Mouse (Mus musculus) megakaryocyte, adult 5-6 weeks (primary cell): ENCODE measurements around the gene Wfdc11. TPM values are rescaled to one million over a fixed set of nuclear protein-coding genes. Genes with fewer than 3 reads are reported as not detected.
"Not testable (repeated sequence)": the region's sequence is repeated elsewhere in the genome, so short reads cannot be mapped to it uniquely, and the experiment has no call there.

Experiments
- ATAC-seq: 2 replicates; pipeline ENCODE4 v1.8.0; 2016; ENCODE audit warnings: mild to moderate bottlenecking, inconsistent platforms; ENCODE audit not compliant: poor library complexity, severe bottlenecking
- total RNA-seq, 2 experiments: library from RNA; stranded (forward) in 1 of 2; stranded (reverse) in 1 of 2; fragments of 153-499, 151-499 nt in 1 of 2; fragments of 221-1000, 200-1000 nt in 1 of 2; gene quantifications; 2 replicates each; pipeline versions ENCODE4 v1.2.3 to v1.2.4; 2015 to 2017

Gene Wfdc11
- total RNA-seq (2015): not detected in 2 replicates
- total RNA-seq (2017): not detected in 2 replicates

DNA sequence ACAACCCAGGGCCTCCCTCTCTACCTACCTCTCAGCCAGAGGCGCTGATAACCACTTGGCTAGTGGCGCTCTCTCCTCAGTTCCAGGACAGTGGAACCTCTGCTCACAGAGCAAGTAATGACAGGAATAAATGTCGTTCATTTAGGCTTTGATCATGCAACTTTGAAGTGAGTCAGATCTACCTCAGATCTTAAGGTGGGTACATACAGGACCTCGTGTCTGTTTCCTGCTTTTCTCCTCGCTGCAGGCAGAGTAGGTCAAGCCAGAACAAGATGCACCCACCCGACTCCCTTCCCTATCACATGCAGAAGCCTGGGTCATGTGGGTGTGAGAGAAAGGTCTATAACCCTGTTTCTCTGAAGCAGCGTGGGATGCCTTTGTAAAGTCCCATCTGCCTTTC, at the start of gene Wfdc11:
TSS of gene Wfdc11 (minus strand) at position 101 of the 400 bp plus-strand sequence.
- no peak for ATAC-seq

DNA sequence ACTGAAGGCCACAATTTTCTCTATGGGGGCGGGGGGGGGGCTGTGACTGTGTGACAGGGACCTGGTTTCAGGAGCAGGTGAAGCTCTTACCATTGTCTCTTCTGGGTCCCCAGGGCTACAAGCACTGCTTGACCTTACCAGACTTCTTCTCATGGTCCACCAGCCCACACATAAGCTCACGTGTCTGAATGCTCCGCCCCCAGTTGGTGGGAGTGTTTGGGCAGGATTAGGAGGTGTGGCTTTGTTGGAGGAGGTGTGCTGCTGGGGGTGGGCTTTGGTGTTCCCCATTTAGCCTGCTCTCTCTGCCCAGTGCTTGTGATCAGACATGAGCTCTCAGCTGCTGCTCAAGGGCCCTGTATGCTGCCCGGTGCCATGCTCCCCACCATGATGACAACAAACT, 49.4 kb upstream of the Wfdc11 start:
- ATAC-seq: no peak

DNA sequence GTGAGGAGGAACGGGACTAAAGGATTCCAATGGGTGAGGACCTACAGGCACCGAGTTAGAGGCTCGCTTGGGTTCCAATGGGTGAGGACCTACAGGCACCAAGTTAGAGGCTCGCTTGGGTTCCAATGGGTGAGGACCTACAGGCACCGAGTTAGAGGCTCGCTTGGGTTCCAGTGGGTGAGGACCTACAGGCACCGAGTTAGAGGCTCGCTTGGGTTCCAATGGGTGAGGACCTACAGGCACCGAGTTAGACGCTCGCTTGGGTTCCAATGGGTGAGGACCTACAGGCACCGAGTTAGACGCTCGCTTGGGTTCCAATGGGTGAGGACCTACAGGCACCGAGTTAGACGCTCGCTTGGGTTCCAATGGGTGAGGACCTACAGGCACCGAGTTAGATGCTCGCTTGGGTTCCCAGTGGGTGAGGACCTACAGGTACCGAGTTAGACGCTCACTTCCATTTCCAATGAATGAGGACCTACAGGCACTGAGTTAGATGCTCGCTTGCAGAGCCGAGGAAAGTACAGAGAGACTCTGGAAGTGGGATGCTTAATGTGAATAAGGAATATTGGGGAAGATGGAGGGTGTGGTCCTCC, 42.4 kb upstream of the Wfdc11 start:
- not testable (repeated sequence) for ATAC-seq

DNA sequence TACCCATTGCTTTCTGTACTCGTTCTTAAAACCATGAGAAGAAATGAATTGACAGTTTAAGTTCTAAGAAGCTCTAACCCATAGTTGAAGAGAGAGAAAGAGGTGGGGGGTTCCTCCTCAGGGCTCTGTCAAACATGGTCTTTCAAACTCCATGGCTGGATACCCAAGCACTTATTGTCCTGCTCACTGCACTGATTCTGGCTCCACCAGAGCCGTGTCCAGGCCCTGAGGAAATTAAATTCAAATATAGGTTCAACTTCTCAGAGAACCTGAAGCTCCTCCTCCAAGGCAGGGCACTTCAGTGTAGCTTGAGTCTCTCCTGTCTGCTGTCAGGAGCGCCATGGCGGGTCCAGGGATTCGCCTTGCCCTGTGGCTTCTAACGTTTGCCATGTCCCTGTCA, 41.1 kb upstream of the Wfdc11 start, which contains the start of gene Spint5:
TSS of gene Spint5 (plus strand) at position 301 of the 400 bp plus-strand sequence.
- ATAC-seq: no peak

- no peak for ATAC-seq
Observed at GRCm38 (mm10) chr2:164705991-164706390, 32.1 kb upstream of the Wfdc11 start.

DNA sequence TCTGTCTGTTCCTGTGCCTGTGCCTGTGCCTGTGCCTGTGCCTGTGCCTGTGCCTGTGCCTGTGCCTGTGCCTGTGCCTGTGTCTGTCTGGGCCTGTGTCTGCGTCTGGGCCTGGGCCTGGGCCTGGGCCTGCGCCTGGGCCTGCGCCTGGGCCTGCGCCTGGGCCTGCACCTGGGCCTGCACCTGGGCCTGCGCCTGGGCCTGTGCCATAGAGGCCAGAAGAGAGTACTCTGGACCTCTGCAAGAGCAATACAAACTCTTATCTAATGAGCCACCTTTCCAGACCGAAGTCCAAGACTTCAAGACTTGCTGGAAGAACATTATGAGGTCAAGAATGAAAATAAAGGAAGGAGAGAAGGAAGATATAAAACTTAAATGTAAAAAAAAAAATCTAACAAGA, 31.4 kb upstream of the Wfdc11 start:
- ATAC-seq: no peak

DNA sequence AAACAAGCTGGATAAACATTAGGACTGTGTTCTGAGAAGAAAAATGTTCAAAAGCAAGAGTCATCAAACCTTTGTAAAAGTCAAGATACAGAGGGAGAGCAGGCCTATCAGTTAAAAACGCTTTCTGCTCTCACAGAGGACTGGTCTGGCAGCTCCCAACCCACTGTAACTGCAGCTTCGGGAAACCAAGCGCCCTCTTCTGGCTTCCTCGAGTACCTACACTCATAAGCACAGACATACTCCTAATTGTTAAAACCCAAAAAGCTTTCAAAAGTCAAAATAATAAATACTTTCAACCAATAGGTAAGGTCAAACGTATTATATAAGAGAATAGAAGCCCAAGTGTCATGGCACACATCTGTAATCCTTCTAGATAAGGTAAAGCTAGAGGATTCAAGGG, 30.3 kb upstream of the Wfdc11 start:
- no peak for ATAC-seq

DNA sequence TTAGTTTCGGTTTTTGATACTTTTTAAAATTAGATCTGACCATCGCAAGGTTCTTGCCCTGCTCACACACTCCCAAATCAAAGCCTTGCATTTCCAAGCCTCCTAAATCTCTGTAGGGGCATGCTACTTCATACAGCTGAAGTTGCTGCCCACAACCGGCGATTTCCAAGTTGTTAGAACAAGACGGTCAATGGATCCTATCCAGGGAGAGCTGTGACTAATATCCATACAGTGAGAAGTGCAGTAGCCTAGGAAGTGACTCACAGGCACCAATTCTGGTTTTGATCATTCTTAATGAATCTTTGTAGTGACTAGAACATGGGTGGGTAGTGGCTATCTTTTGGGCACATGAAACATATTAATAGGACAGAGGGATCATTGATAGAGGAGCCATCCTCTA, 27.9 kb upstream of the Wfdc11 start:
- no peak for ATAC-seq

- ATAC-seq: no peak
Observed at GRCm38 (mm10) chr2:164700959-164701358, 27.1 kb upstream of the Wfdc11 start.

GRCm38 (mm10) chr2:164698201-164698600, 24.3 kb upstream of the Wfdc11 start, which contains the start of gene Spint4:
Spint4 (plus strand) TSS chr2:164698501.
- ATAC-seq: no peak

DNA sequence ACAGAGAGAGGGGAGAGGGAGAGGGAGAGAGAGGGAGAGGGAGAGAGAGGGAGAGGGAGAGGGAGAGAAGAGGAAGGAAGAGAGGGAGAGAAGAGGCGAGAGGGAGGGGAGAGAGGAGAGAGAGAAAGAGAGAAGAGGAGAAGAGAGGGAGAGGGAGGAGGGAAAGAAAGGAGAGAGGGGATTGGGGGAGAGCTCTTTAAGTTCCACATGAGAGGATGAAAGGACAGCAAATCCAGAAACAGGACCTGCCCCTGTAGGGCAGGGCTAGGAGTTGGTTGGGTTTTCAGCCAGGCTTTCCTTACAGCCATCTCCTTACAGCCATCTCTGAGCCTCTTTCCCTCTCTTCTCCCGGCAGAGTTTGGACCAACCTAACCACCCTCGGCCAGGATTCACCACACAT, 10.9 kb upstream of the Wfdc11 start, which contains the start of gene Wfdc13:
TSS of gene Wfdc13 (plus strand) at position 301 of the 400 bp plus-strand sequence.
- no peak for ATAC-seq

GRCm38 (mm10) chr2:164679906-164680305, 6.0 kb upstream of the Wfdc11 start:
- ATAC-seq: peak; percentile 86

DNA sequence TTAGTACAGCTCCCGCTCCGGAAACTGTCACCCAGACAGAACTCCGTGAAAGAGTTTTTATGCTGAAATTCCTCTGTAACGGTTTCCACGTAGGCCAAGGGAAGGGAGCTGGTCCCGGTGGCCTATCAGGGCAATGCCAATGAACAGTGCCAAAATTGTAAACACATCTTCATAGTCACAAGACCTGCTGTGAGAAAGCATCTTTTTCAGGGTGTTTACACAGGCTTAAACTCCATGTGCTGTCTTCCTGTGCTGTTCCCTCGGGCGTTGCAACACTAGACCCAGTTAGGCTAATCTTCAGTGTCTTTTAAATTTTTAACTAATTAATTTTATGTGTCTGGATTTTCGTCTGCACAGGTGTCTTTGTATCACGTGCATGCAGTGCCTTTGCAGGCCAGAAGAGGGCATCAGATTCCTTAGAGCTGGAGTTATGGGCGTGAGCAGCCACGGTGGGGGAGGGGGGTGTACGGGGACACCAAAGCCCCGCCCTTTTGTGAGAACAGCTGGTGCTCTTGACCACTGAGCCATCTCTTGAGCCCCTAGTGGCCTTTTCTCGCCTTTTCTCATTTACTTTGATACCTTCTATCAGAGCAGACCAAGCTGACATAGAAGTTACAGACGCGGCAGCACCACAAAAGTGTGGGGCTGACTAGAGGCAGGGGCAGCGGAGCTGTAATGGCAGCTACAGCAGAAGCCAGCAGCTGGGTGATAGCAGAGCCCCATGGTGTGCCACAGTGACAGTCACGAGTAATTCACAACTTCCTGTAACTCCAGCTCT, 5.2 kb upstream of the Wfdc11 start:
- ATAC-seq: peak; percentile 94

- ATAC-seq: no peak
Observed at GRCm38 (mm10) chr2:164676916-164677685, 3.2 kb upstream of the Wfdc11 start.

DNA sequence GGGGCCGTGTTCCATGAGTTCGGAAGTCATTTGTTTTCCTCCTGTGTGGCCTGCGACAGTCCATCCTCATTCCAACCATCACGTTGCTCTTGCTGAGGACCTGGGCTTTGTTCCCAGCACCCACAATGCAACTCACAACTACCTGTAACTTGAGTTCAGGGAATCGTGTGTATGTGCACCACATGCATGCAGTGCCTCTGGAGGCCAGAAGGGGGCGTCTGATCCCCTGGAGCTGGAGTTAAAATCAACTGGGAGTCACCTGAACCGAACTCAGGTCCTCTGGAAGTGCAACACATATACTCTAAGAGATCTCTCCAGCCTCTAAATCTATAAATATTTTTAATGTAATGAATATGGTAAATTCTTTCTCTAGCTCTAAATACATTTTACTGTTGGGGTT, 2.2 kb upstream of the Wfdc11 start:
- ATAC-seq: no peak

DNA sequence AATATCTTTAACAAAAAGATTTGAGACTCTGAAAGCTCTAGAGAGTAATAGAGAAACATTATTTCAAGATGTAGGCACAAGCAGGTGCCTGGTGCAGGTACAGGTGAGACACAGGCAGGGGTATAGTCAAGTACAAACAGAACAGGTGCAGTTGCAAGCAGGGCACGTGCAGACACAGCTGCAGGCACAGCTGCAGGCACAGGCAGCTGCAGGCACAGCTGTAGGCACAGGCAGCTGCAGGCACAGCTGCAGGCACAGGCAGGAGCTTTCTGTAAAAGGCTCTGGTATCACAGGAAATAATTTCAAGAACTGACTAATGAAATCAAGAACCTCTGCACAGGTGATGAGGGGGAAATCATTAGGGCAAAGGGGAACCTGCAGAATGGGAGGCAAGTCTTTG, 2.9 kb downstream of the Wfdc11 start:
- no peak for ATAC-seq

DNA sequence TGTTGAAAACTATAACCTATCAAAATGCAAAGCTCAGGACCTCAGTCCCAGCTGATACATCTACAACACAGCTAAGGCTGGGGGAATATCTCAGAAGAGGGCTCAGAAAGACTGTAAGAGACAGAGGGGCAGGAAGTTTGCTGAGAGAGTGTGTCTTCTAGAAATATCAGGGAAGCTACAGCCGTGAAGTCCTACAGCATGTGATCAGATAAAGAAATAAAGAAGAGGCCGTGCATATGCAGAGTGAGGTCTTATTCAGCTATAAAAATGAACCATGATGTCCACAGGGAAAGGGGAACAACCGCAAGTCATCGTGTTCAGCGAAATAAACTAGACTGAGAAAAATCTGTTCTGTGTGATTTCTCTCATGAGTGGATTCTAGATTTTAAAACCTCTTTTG, 3.6 kb downstream of the Wfdc11 start:
- ATAC-seq: no peak

GRCm38 (mm10) chr2:164664851-164665250, 9.0 kb downstream of the Wfdc11 start:
- ATAC-seq: no peak

DNA sequence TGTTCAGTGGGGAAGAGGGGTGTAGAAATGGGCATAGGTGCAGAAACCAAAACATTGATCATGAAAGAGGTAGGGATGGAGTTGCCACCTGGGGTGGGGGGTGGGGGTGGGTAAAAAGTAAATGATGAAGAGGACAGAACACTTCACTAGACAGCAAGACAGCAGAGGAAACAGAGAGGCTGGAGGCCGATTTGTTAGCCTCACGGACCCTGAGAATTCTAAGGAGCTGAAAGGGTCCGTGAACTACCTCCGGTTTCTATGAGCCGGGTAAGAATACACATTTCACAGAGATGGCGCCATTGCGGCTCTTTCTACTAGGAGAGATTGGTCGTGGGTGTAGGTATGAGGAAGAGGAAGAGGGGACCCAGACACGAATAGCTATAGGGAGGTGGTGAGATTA, 17.4 kb downstream of the Wfdc11 start, which contains the start of gene Wfdc9:
TSS of gene Wfdc9 (minus strand) at position 101 of the 400 bp plus-strand sequence.
- ATAC-seq: no peak

GRCm38 (mm10) chr2:164655858-164656257, 18.0 kb downstream of the Wfdc11 start, which contains the start of gene Wfdc10:
Wfdc10 (plus strand) TSS chr2:164656046.
- ATAC-seq: peak; percentile 99
